Mouse (Mus musculus): ENCODE results near the gene Flii. TPM values are rescaled to one million over a fixed set of nuclear protein-coding genes. Genes with fewer than 3 reads are reported as not detected.

Flii gene
- polyA plus RNA-seq, 1 experiment from 2014 or later, result 23.4 TPM

DNA sequence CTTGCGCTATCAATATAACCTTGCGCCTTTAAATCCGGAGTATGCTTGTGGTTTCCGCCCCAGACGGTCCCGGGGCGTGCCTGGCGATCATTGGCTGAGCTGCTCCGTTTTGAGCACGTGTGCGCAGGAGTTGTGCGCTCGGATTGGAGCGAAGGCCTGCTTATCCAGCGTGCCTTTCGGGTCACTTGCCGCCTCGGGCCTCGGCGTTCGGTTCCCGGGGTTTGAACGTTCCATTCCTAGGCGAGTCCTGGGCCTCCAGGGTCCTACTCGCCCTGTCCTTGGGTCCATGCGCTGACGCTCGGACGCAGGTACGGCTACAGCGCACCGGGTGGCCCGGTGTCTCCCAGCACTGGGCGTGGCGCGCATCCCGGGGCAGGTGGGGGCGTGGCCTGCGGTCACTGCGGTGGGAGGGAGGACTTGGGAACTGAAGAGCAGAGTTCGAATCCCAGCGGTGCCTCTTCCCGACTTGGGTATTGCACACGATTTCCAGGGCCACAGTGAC lies 1.2 kb upstream of the Flii start, which contains the start of gene Mief2:
Mief2 (plus strand) TSS at position 139 of the 502 bp plus-strand sequence.
- peaks cover 26% of the 10 kb centered on the region for H3K4me1 ChIP-seq (ENCODE audit: insufficient read depth)
- H3K9ac ChIP-seq (replicated peaks), result peak within 1 kb of the TSS; percentile 80
- H3K4me3 ChIP-seq (ENCODE audit: low read depth, low read length), result peak within 1 kb of the TSS; percentile 73
- H3K36me3 ChIP-seq (replicated peaks; ENCODE audit: insufficient read depth, low read length), result peaks cover 12% of the 10 kb centered on the region
- H3K4me2 ChIP-seq (ENCODE audit: low read depth, low read length), result peak within 1 kb of the TSS; percentile 83
- under 1% methylated on average over 44 of the region's 44 CpGs for WGBS (ENCODE audit: insufficient replicate concordance)
- H3K27me3 ChIP-seq (ENCODE audit: insufficient read depth, low read length), result no peaks in the 10 kb centered on the region
- no peak for TF ChIP-seq EP300 (IDR thresholded peaks at IDR 0.05; ENCODE audit: low read depth)
- TF ChIP-seq CTCF (IDR thresholded peaks at IDR 0.05; ENCODE audit: low read depth), result no peak
- ATAC-seq (peak; percentile 90), DNase-seq (peak; percentile 92)
- H3K9me3 ChIP-seq (ENCODE audit: low read length), result no peaks in the 10 kb centered on the region
- peak within 1 kb of the TSS; percentile 87 for H3K27ac ChIP-seq (ENCODE audit: low read depth)

DNA sequence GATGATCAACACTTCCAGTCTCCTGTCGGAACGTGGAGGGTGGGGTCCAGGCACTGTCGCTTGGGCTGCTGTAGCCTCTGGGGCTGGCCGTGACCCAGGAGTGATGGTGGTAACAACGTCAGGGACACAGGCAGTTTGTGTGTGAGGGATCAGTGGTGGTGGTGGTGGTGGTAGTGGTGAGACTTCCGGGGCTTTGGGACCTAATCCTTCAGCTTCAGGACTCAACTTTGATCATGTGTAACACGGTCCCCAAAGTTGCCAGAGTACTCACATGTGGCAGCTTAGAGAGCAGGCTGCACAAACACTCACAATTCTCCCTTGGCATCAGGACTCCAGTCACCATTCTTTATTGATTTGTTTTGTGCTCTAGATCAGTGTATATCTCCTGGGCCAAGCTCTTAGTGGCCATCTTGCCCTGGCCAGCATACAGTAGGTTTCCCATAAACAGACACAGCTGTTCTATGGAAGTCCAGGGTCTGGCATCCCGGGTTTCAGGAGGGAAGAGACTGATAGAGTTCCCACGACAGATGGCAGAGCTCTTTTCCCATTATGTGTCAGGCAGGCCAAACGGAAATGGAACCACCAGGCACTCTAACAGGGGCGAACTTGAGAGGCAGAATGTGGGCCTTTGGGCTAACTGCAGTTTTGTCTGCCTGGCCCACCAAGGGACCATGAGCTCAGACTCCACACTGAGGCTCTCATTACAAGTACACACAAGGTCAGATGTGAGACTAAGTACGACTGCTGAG lies 503 bp upstream of the Flii start:
- Histone ChIP-seq H3K4me3 (ENCODE audit: low read depth, low read length) (peak overlapping the region; percentile 73), H3K4me2 (ENCODE audit: low read depth, low read length) (peak overlapping the region; percentile 83), H3K9me3 (ENCODE audit: low read length) (no peaks in the 10 kb centered on the region), H3K9ac (replicated peaks) (peak overlapping the region; percentile 80), H3K27ac (ENCODE audit: low read depth) (peak overlapping the region; percentile 87), H3K27me3 (ENCODE audit: insufficient read depth, low read length) (no peaks in the 10 kb centered on the region), H3K4me1 (ENCODE audit: insufficient read depth) (peaks cover 26% of the 10 kb centered on the region), H3K36me3 (replicated peaks; ENCODE audit: insufficient read depth, low read length) (peaks cover 18% of the 10 kb centered on the region)
- TF ChIP-seq CTCF (IDR thresholded peaks at IDR 0.05; ENCODE audit: low read depth) (no peak), EP300 (IDR thresholded peaks at IDR 0.05; ENCODE audit: low read depth) (no peak)
- 9% methylated on average over 12 of the region's 12 CpGs for WGBS (ENCODE audit: insufficient replicate concordance)
- ATAC-seq (peak; percentile 24), DNase-seq (no peak)

DNA sequence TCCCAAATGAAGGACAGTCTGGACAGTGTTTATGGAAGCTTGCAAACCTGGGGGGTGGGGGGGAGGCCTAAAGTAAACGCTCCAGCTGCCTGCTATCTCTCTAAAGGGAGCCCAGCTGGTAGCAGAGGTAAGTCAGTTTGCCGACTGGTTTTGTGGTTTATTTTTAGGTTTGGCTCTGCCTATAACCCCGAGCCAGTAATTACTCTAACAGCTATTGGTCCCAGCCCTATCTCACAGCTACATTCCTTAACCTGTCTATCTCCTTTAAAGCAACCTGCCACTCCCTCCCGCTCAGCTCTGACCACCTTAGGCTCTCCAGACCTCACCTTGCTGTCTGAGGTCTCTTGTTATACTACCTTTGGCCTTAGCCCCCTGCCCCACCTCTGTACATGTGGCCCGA lies 7.8 kb downstream of the Flii start:
- H3K36me3 ChIP-seq (replicated peaks; ENCODE audit: insufficient read depth, low read length), result peaks cover 81% of the 10 kb centered on the region
- 58% methylated on average over 5 of the region's 5 CpGs for WGBS (ENCODE audit: insufficient replicate concordance)

GRCm38 (mm10) chr11:60715833-60716232 lies 11.2 kb downstream of the Flii start:
- Histone ChIP-seq H3K9ac (replicated peaks) (no peak overlapping the region), H3K4me1 (ENCODE audit: insufficient read depth) (no peaks in the 10 kb centered on the region), H3K9me3 (ENCODE audit: low read length) (no peaks in the 10 kb centered on the region), H3K27me3 (ENCODE audit: insufficient read depth, low read length) (no peaks in the 10 kb centered on the region), H3K4me2 (ENCODE audit: low read depth, low read length) (no peak overlapping the region), H3K27ac (ENCODE audit: low read depth) (no peak overlapping the region), H3K36me3 (replicated peaks; ENCODE audit: insufficient read depth, low read length) (peaks cover 84% of the 10 kb centered on the region), H3K4me3 (ENCODE audit: low read depth, low read length) (no peak overlapping the region)
- ATAC-seq (no peak), DNase-seq (no peak)
- TF ChIP-seq EP300 (IDR thresholded peaks at IDR 0.05; ENCODE audit: low read depth), result no peak
- TF ChIP-seq CTCF (IDR thresholded peaks at IDR 0.05; ENCODE audit: low read depth), result no peak
- 92% methylated on average over 5 of the region's 5 CpGs for WGBS (ENCODE audit: insufficient replicate concordance)

More for the DNA sequence above, 7.8 kb downstream of the Flii start:
- Histone ChIP-seq H3K4me1 (ENCODE audit: insufficient read depth) (no peaks in the 10 kb centered on the region), H3K27ac (ENCODE audit: low read depth) (no peak overlapping the region), H3K4me3 (ENCODE audit: low read depth, low read length) (no peak overlapping the region), H3K9me3 (ENCODE audit: low read length) (no peaks in the 10 kb centered on the region), H3K9ac (replicated peaks) (no peak overlapping the region), H3K4me2 (ENCODE audit: low read depth, low read length) (no peak overlapping the region), H3K27me3 (ENCODE audit: insufficient read depth, low read length) (no peaks in the 10 kb centered on the region)
- ATAC-seq (no peak), DNase-seq (no peak)
- TF ChIP-seq EP300 (IDR thresholded peaks at IDR 0.05; ENCODE audit: low read depth) (no peak), CTCF (IDR thresholded peaks at IDR 0.05; ENCODE audit: low read depth) (no peak)

GRCm38 (mm10) chr11:60712639-60713255 lies 14.3 kb downstream of the Flii start:
- H3K9me3 ChIP-seq (ENCODE audit: low read length), result no peaks in the 10 kb centered on the region
- H3K9ac ChIP-seq (replicated peaks), result no peak overlapping the region
- WGBS (ENCODE audit: insufficient replicate concordance), result 89% methylated on average over 13 of the region's 13 CpGs
- H3K27me3 ChIP-seq (ENCODE audit: insufficient read depth, low read length), result no peaks in the 10 kb centered on the region
- H3K4me3 ChIP-seq (ENCODE audit: low read depth, low read length), result no peak overlapping the region
- no peaks in the 10 kb centered on the region for H3K4me1 ChIP-seq (ENCODE audit: insufficient read depth)
- H3K4me2 ChIP-seq (ENCODE audit: low read depth, low read length), result no peak overlapping the region
- H3K27ac ChIP-seq (ENCODE audit: low read depth), result no peak overlapping the region
- H3K36me3 ChIP-seq (replicated peaks; ENCODE audit: insufficient read depth, low read length), result peaks cover 86% of the 10 kb centered on the region
- DNase-seq, result no peak
- no peak for TF ChIP-seq EP300 (IDR thresholded peaks at IDR 0.05; ENCODE audit: low read depth)
- TF ChIP-seq CTCF (IDR thresholded peaks at IDR 0.05; ENCODE audit: low read depth), result no peak
- no peak for ATAC-seq

DNA sequence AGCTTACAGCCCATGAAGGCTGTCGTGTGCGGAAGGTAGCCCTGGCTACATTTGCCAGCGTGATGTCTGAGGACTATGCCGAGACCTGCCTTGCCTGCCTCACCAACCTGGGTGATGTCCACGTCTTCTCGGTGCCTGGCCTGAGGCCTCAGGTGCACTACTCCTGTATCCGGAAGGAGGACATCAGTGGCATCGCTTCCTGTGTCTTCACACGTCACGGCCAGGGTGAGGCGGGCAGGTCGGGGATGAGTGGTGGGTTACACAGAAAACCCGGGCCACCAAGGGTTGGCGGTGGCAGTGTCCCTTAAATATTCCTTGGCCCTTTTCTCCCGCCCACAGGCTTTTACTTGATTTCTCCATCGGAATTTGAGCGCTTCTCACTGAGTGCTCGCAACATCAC lies 15.0 kb downstream of the Flii start:
- ATAC-seq, result no peak
- TF ChIP-seq CTCF (IDR thresholded peaks at IDR 0.05; ENCODE audit: low read depth) (no peak), EP300 (IDR thresholded peaks at IDR 0.05; ENCODE audit: low read depth) (no peak)
- H3K27me3 ChIP-seq (ENCODE audit: insufficient read depth, low read length), result no peaks in the 10 kb centered on the region
- WGBS (ENCODE audit: insufficient replicate concordance), result 92% methylated on average over 18 of the region's 18 CpGs
- H3K9ac ChIP-seq (replicated peaks), result no peak overlapping the region
- H3K4me1 ChIP-seq (ENCODE audit: insufficient read depth), result no peaks in the 10 kb centered on the region
- H3K9me3 ChIP-seq (ENCODE audit: low read length), result no peaks in the 10 kb centered on the region
- no peak overlapping the region for H3K27ac ChIP-seq (ENCODE audit: low read depth)
- H3K4me2 ChIP-seq (ENCODE audit: low read depth, low read length), result no peak overlapping the region
- H3K4me3 ChIP-seq (ENCODE audit: low read depth, low read length), result no peak overlapping the region
- H3K36me3 ChIP-seq (replicated peaks; ENCODE audit: insufficient read depth, low read length), result peaks cover 91% of the 10 kb centered on the region
- peak; percentile 7 for DNase-seq

Measured in liver, postnatal 0 days (tissue).